Mouse (Mus musculus) megakaryocyte, embryonic 14.5 days (primary cell): ENCODE measurements around the gene Calhm6. TPM values are rescaled to one million over a fixed set of nuclear protein-coding genes. Genes with fewer than 3 reads are reported as not detected.

Experiments used
- H3K27me3 ChIP-seq: replicated peaks from 2 replicates; pipeline ENCODE3; 2012; ENCODE audit warnings: inconsistent platforms
- H3K36me3 ChIP-seq: replicated peaks from 2 replicates; pipeline ENCODE3; 2012; ENCODE audit warnings: low read length, inconsistent platforms, mixed read lengths
- H3K4me1 ChIP-seq: 2 replicates; pipeline ENCODE4 v1.6.1; 2012; ENCODE audit warnings: inconsistent platforms
- H3K4me3 ChIP-seq: replicated peaks from 2 replicates; pipeline ENCODE3; 2012; ENCODE audit warnings: moderate library complexity, mild to moderate bottlenecking, inconsistent platforms
- H3K9me3 ChIP-seq: 2 replicates; pipeline ENCODE4 v1.6.1; 2012; ENCODE audit warnings: inconsistent platforms
- FLI1 ChIP-seq: IDR thresholded peaks from 2 replicates; pipeline ENCODE4 v1.6.1; 2012; ENCODE audit warnings: low read length, inconsistent platforms, mixed read lengths
- GATA1 ChIP-seq: IDR thresholded peaks from 3 replicates; pipeline ENCODE4 v1.6.1; 2012; ENCODE audit warnings: mixed read lengths, low read length, inconsistent platforms, borderline replicate concordance
- polyA plus RNA-seq: library from polyadenylated mRNA; stranded (reverse); fragments of >175 nt; gene quantifications from 2 replicates; pipeline ENCODE4 v1.2.3, GENCODE M21; 2012; ENCODE audit warnings: low replicate concordance; ENCODE audit not compliant: insufficient read depth

Calhm6 gene
- polyA plus RNA-seq: 2.8 and 3.0 TPM in 2 replicates

DNA sequence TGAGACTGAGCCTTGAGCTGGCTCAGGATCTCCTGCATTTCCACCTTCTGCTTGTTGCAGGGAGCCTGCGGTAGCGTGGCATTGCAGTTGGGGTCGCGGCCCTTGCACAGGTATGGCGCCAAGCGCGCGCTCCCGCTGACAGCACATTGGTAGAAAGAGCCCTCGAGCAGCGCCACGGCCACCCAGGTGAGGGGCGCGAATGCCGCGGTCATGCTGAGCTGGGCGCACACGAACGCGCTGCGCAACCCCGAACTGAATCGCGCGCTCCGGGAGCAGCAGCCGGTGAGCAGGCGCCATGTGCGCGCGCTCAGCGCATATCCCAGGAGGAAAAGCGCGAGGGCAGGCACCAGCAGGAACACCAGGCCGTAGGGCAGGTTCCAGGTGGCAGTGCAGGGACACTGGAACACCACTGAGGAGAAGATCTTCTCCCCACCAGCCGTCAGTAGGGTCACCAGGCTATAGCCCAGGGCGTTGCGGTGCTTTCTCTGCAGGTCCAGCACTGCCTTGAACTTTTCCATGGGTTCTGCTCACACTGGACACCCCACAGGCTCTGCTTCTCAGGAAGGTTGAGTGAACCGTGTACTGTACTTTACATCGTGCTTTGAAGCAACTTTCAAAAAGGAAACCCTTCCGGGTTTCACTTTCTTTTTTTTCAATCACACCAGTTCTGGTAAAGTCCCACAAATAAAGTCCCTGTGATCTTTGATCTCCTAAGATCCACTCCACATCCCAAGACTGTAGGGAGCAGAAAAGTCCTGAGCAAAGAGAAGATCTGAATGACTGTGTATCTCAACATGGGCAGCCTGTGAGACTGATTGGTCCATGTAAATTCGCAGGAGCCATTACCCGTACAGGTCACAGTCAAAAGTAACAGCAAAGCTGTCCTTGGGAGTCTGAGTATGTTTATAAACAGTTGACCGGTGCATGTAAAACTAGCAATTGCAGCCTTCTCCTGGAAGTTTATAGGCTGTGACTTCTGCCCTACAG is at the start of gene Calhm6:
Gene Calhm6 (minus strand): TSS at position 593 of the 987 bp plus-strand sequence.
- H3K9me3 ChIP-seq: peaks cover 11% of the 10 kb centered on the region
- no peaks in the 10 kb centered on the region for H3K36me3 ChIP-seq
- TF ChIP-seq FLI1 (no peak), GATA1 (no peak)
- H3K4me3 ChIP-seq: peak within 1 kb of the TSS; percentile 90
- H3K27me3 ChIP-seq: peaks cover 12% of the 10 kb centered on the region
- peaks cover 20% of the 10 kb centered on the region for H3K4me1 ChIP-seq

DNA sequence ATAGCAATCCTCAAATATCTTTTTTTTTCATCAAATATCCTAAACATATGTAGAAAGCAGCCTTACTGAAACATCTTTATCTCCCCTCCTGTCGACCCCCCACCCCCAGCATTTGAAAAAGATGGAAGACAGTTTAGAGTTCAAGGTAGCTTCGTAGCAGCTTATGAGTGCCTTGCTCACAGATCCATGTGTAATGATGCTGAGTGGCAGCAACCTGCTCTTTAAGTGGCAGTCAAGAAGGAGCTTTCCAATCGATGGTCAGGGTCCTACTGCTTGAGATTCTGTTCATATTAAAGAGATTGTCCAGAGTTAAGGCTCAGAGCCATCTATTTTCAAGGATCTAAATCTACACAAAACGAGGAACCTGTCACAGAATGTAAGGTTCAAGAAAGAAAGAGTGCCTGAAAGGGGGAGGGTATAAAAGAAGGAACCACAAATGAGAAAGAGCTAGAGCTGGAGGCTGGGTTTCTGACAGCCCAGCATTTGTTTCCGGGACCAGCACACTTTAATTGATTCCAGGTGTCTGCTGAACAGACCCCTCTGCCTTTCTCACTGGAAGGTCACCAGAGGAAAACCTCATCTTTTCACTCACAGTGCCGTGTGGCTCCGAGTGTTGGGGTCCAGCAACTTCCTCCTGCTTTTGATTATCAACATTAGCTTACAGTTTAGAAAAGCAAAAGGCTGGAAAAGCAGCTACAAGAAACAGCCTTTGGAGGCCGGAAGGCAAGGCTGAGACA is 48.3 kb upstream of the Calhm6 start:
- 0 out of 2 replicates have a peak, but pooled peaks cover 2% of the 10 kb centered on the region for H3K9me3 ChIP-seq
- H3K27me3 ChIP-seq: peaks cover 64% of the 10 kb centered on the region
- TF ChIP-seq GATA1 (no peak), FLI1 (no peak)
- H3K4me1 ChIP-seq: peaks cover 13% of the 10 kb centered on the region
- no peak overlapping the region for H3K4me3 ChIP-seq
- H3K36me3 ChIP-seq: no peaks in the 10 kb centered on the region

DNA sequence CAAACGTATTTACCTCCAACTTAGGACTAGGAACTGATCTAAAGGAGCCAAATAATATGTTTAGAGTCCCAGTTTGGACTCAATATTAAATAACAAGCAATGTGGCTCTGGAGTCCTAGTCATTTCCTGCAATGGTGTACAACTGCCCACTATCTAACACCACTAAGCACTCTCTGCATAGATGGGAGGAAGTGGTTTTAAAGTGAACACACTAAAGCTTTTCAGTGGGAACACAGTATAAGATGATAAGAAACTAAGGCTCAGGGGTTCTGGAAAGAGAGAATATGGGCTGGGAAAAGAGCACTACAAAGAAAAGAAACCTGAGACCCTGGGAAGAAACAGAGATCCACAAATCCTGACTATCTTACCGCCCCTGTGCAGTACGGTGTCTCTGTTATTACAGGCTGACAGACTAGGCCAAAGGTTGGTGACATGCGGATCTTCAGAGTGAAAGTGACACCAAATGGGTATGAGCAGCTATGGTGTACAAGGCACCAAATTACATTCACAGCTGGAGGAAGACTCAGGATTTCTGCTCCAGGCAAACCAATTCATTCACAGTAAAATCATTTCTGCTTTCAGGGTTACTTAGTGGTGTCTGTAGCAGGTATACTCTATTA is 45.0 kb upstream of the Calhm6 start:
- Histone ChIP-seq H3K4me1 (peaks cover 13% of the 10 kb centered on the region), H3K27me3 (peaks cover 74% of the 10 kb centered on the region)
- no peak; the same call in 2 of the 3 replicates for TF ChIP-seq GATA1
- TF ChIP-seq FLI1: no peak

DNA sequence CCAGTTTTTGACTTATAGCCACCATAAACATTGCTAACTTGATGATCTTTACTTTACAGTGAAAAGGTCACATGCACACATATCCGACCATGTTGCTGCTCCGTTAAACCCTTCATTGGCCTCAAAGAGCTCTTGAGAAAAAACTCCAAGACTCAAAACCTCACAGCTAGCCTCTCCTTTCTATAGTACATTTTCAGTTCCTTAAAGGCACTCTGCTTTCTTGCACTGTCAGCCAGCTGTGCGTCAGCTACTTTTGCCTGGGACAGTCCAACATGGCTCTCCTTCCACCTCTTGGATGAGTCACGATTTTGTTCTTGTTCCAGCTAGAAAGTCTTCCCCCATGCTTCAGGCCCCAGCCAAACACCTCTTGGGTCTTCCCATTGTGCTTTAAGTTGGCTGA is 43.9 kb upstream of the Calhm6 start:
- TF ChIP-seq FLI1 (no peak), GATA1 (no peak)

More for the DNA sequence above, 45.0 kb upstream of the Calhm6 start:
- no peaks in the 10 kb centered on the region for H3K36me3 ChIP-seq
- no peak overlapping the region for H3K4me3 ChIP-seq
- H3K9me3 ChIP-seq: peaks cover 4% of the 10 kb centered on the region

DNA sequence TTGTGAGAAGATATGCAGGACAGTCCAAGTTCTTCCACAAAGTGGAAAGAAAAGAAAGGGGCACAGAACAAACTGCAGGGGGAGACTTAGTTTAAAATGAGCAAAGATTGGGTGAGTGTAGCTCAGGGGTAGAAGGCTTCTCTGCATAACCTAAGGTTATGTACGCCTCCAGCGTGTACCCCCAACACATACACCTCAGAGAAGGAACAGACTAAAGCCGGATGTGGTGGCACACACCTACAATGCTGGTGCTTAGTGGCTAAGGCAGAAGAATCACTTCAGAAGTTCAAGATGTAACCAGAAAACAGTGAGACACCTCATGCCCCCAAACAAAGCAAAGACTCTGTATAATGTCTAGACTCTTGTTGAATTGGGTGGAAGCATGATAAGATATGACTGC is 43.4 kb upstream of the Calhm6 start:
- TF ChIP-seq FLI1 (no peak), GATA1 (no peak)

More for the DNA sequence above, 43.9 kb upstream of the Calhm6 start:
- peaks cover 13% of the 10 kb centered on the region for H3K4me1 ChIP-seq
- peaks cover 7% of the 10 kb centered on the region for H3K9me3 ChIP-seq
- H3K36me3 ChIP-seq: no peaks in the 10 kb centered on the region
- H3K27me3 ChIP-seq: peaks cover 64% of the 10 kb centered on the region
- H3K4me3 ChIP-seq: no peak overlapping the region

DNA sequence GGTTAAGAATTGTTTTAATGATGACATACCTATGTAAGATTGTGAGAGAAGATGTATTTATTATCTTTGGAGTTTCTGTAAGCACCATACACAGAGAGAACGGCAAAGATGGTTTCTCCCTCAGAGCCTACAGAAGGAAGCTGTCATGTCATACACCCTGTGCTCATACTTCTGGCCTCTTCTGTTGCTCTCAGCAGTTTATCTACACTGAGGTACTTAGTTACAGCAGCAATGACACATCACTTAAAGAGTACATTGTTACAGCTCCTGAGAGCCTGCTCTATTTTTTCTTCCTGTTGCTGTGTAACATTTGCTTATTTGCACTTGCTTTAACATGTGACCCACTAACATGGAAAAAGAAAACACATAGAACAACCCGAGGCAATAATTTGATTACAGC is 39.2 kb upstream of the Calhm6 start:
- Histone ChIP-seq H3K4me3 (no peak overlapping the region), H3K36me3 (no peaks in the 10 kb centered on the region), H3K27me3 (peaks cover 41% of the 10 kb centered on the region), H3K9me3 (peaks cover 7% of the 10 kb centered on the region), H3K4me1 (no peaks in the 10 kb centered on the region)
- TF ChIP-seq GATA1 (no peak), FLI1 (no peak)

More for the DNA sequence above, 43.4 kb upstream of the Calhm6 start:
- H3K4me3 ChIP-seq: no peak overlapping the region
- H3K27me3 ChIP-seq: peaks cover 61% of the 10 kb centered on the region
- H3K4me1 ChIP-seq: peaks cover 13% of the 10 kb centered on the region
- no peaks in the 10 kb centered on the region for H3K36me3 ChIP-seq
- H3K9me3 ChIP-seq: peaks cover 7% of the 10 kb centered on the region

DNA sequence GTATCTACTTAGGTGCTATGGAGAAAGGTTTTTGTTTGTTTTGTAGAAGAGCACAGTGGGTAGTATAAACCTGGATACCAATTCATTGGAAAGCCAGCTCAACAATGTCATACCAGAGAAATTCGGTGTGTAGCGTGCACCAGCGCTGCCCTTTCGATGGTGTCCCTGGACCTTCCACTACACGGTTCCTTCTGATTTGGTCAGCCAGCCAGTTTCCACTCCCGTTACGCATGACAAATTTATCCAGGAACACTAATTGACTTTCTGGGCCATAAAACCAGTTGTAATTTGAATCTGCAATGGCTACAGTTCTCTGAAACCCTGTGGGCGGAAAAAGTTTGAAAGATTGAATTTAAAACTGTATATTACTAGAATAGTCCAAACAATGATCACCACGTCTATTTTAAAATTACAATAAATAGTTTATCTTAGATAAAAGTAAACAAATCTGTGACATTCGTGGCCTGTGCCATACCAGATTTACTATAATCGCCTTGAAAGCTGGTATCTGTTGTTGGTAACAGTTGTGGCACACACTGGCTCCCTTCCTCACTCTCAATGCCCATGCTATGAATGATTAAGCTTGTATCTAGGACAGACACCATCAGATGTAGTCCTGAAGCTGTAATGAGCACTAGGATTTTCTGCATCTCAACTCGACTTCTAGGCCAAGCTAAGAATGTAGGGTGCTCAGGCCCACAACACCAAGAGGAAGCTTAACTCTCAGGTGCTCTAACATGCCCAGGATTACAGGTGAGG is 28.2 kb upstream of the Calhm6 start:
- Histone ChIP-seq H3K27me3 (peaks cover 24% of the 10 kb centered on the region), H3K4me1 (no peaks in the 10 kb centered on the region), H3K4me3 (no peak overlapping the region), H3K9me3 (no peaks in the 10 kb centered on the region), H3K36me3 (no peaks in the 10 kb centered on the region)
- TF ChIP-seq GATA1 (no peak), FLI1 (no peak)

DNA sequence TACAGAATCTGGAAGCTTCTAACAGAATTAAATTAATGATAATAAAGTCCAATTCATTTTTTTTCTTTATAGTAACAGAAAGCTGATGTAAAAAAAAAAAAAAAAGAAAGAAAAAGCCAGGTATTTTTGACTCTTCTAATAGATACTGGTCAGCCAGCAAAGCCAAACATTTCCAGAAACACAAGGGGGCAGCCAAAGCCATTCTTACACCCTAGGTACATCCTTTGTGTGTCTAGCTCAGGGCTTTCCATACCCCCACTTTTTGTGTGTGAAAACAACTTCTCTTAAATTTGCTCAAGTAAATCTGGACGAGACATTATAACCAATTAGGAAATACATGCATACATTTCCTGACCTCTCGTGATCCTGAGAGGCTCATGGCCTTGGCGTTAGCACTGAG is 24.0 kb upstream of the Calhm6 start:
- TF ChIP-seq GATA1 (no peak), FLI1 (no peak)
- Histone ChIP-seq H3K4me3 (no peak overlapping the region), H3K27me3 (peaks cover 20% of the 10 kb centered on the region), H3K4me1 (no peaks in the 10 kb centered on the region), H3K9me3 (no peaks in the 10 kb centered on the region), H3K36me3 (no peaks in the 10 kb centered on the region)

DNA sequence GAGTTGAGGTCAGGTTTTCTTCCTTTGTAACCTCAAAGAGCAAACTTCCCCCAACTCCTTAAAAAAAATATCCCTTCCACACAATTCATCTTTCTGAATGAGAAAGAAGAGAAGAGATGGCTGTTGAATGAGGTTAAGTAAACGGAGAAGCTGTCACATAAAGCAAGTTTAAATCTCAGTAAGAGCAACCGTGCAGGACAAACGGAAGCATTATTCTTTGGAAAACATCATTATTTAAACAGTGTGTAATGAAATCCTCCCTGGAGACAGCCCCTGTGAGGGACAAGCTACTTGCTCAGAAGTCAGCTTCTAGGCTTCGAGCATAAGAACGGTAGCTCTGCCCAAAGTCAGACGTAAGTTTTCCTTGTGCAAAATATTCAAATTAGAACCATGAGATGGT is 22.7 kb upstream of the Calhm6 start:
- no peak for TF ChIP-seq GATA1
- TF ChIP-seq FLI1: no peak
- Histone ChIP-seq H3K36me3 (no peaks in the 10 kb centered on the region), H3K4me1 (no peaks in the 10 kb centered on the region), H3K9me3 (no peaks in the 10 kb centered on the region), H3K27me3 (peaks cover 13% of the 10 kb centered on the region), H3K4me3 (no peak overlapping the region)
